Mouse (Mus musculus): ENCODE results near the gene Ror2.

DNA sequence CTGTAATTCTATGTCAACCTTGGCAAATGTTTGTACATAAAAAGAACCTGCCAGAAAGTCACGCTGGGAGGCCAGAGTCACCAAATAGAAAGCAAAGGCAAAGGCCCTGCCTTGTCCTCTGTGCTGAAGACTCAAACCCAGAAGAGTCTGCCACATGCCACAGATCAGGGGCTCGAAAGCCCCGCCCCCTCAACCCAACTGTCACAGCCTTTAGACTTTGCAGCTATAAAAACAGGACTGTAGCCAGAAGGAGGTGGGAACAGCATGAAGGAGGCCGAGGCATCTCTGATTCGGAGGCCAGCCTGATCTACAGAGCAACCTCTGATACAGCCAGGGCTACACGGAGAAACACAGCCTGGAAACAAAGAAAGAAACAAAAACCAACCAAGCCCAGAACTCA lies 37.8 kb downstream of the Ror2 start:
- TF ChIP-seq EP300 (IDR thresholded peaks at IDR 0.05; ENCODE audit: low read depth) (no peak), CTCF (IDR thresholded peaks at IDR 0.05; ENCODE audit: low read depth) (no peak)

Data from liver, postnatal 0 days (tissue).